Mouse (Mus musculus) embryonic facial prominence, embryonic 11.5 days (tissue): ENCODE measurements around the gene Esr2. TPM values are rescaled to one million over a fixed set of nuclear protein-coding genes. Genes with fewer than 3 reads are reported as not detected.

Experiments used
- ATAC-seq: fragments of 200-750 bp; cut with Nextera tagmentation; replicated peaks from 2 replicates; pipeline ENCODE4 v1.8.0; 2017; ENCODE audit warnings: low read depth; ENCODE audit not compliant: insufficient number of reproducible peaks, low FRiP score, low TSS enrichment
- DNase-seq: peaks from one replicate; pipeline ENCODE4 v3.0.0-alpha.2; 2015; ENCODE audit warnings: low spot score
- H3K27ac ChIP-seq: fragments of 300-500 bp; sonication (generic); replicated peaks from 2 replicates; pipeline ENCODE4 v1.5.1; 2014; ENCODE audit warnings: mild to moderate bottlenecking, low read depth, low read length, control low read depth
- H3K27me3 ChIP-seq: fragments of 300-500 bp; sonication (generic); 2 replicates; pipeline ENCODE4 v1.6.1; 2014; ENCODE audit warnings: mild to moderate bottlenecking, low read length, moderate library complexity, mixed read lengths; ENCODE audit not compliant: control insufficient read depth, insufficient read depth
- H3K36me3 ChIP-seq: fragments of 300-500 bp; sonication (generic); replicated peaks from 2 replicates; pipeline ENCODE4 v1.6.1; 2014; ENCODE audit warnings: low read depth, mild to moderate bottlenecking, low read length, moderate library complexity, mixed read lengths; ENCODE audit not compliant: control insufficient read depth, insufficient read depth
- H3K4me1 ChIP-seq: fragments of 300-500 bp; sonication (generic); 2 replicates; pipeline ENCODE4 v1.6.1; 2014; ENCODE audit warnings: low read length, mixed read lengths; ENCODE audit not compliant: control insufficient read depth, insufficient read depth
- H3K4me2 ChIP-seq: fragments of 300-500 bp; sonication (generic); 2 replicates; pipeline ENCODE4 v1.6.1; 2014; ENCODE audit warnings: low read depth, mild to moderate bottlenecking, control low read depth, low read length, moderate library complexity
- H3K4me3 ChIP-seq: fragments of 300-500 bp; sonication (generic); 2 replicates; pipeline ENCODE4 v1.5.1; 2014; ENCODE audit warnings: low read depth, low read length, control low read depth
- H3K9ac ChIP-seq: fragments of 300-500 bp; sonication (generic); replicated peaks from 2 replicates; pipeline ENCODE4 v1.6.1; 2014; ENCODE audit warnings: mild to moderate bottlenecking, control low read depth, low read length
- H3K9me3 ChIP-seq: fragments of 300-500 bp; sonication (generic); replicated peaks from 2 replicates; pipeline ENCODE4 v1.6.1; 2016; ENCODE audit warnings: mild to moderate bottlenecking, low read length, inconsistent platforms, mixed read lengths; ENCODE audit not compliant: control insufficient read depth
- WGBS: fragments of 180-500 bp; shearing (Covaris S2); extraction: QIAGEN DNeasy Blood & Tissue Kit; methylation state at CpG from one replicate; pipeline ENCODE4 v1.1.7; 2014; 5-methylcytosine and 5-hydroxymethylcytosine counted together
- polyA plus RNA-seq: library from polyadenylated mRNA; unstranded; fragments of >200 nt; fragmentation: Nextera tagmentation; extraction: Ambion mirVana; gene quantifications from 2 replicates; pipeline ENCODE4 v1.2.1, GENCODE M21; 2014

Esr2 gene
- polyA plus RNA-seq, 1 experiment from 2014 or later = 0.62 TPM

DNA sequence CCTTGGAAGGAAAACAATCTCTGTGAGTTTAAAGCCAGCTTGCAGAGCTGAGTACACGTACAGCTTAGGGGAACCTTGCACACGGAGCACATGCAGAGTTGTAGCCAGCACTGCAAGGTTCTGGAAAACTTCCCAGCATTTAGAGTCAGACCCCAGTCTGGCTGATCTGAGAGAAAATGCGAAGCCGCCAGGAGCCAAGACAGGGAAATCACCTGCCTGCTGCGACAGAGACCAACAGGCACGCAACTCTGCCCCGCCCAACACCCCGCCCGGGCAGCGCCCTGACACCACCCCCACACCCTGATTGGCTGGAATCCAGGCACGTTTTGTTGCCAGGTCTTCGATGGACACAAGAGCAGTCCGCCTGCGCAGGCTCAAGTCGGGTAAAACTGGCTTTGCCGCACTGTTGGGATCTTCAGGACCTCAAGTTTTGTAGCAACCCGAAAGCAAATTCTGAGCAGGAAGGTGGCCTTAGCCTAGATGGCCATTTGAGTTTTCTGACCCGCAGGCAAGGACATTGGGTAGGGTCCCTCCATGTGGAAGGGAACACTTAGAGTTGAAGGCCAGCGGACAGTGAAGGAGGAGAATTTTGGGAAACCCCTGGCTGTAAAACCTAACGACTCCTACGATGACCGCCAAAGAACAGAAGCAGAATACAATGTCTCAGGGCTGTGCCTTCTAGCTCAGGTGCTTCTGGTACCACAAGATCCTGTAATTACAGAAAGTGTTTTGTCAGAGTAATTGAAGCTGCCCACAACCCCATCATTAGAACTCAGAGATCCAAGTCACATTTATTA is 19.1 kb upstream of the Esr2 start:
- peak; percentile 89 for DNase-seq
- WGBS = under 1% methylated on average over 22 of the region's 22 CpGs
- H3K27ac ChIP-seq = no peak overlapping the region

DNA sequence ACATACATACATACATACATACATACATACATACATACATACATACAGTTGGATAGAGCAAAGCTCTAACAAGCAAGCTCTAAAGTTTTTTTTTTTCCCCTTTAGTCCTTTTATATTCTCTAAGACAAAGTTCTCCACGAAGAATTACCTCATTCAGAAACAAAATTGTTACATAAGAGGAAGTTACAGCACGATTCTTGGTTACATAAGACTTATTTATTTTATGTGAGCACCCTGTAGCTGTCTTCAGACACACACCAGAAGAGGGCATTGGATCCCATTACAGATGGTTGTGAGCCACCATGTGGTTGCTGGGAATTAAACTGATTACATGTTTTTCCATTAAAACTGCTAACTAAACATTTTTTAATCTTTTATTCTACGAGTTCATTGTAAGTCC is 17.5 kb upstream of the Esr2 start:
- no peaks in the 10 kb centered on the region for H3K9me3 ChIP-seq
- H3K4me3 ChIP-seq = no peak overlapping the region
- no peak overlapping the region for H3K9ac ChIP-seq
- ATAC-seq (no peak), DNase-seq (no peak)
- no peak overlapping the region for H3K4me2 ChIP-seq
- H3K27me3 ChIP-seq = no peaks in the 10 kb centered on the region
- H3K27ac ChIP-seq = no peak overlapping the region
- 75% methylated on average over 3 of the region's 3 CpGs for WGBS
- no peaks in the 10 kb centered on the region for H3K4me1 ChIP-seq
- H3K36me3 ChIP-seq = no peaks in the 10 kb centered on the region

More for the DNA sequence above, 19.1 kb upstream of the Esr2 start:
- H3K36me3 ChIP-seq = no peaks in the 10 kb centered on the region
- H3K4me2 ChIP-seq = peak overlapping the region; percentile 62
- peak overlapping the region; percentile 24 for H3K4me3 ChIP-seq
- no peaks in the 10 kb centered on the region for H3K4me1 ChIP-seq
- H3K9me3 ChIP-seq = no peaks in the 10 kb centered on the region
- H3K27me3 ChIP-seq = no peaks in the 10 kb centered on the region
- ATAC-seq = peak; percentile 90
- H3K9ac ChIP-seq = 0 out of 2 replicates have a peak overlapping the region, but pooled peaks have one; percentile 5

DNA sequence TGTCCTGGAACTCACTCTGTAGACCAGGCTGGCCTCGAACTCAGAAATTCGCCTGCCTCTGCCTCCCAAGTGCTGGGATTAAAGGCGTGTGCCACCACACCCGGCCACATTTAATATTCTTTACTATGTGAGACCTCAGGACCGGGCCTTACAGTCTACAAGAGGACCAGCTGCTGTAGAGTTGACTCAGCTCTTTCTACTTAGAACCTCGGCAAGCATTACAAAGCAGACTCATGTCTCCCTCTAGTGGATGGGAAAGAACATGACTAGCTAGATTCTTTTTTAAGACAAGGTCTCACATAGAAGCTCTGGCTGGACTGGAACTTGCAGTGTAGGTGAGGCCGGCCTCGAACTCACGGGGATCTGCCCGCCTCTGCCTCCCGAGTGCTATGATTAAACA is 13.9 kb upstream of the Esr2 start:
- ATAC-seq (no peak), DNase-seq (peak; percentile 87)
- Histone ChIP-seq H3K9ac (no peak overlapping the region), H3K27ac (no peak overlapping the region), H3K4me1 (no peaks in the 10 kb centered on the region), H3K36me3 (no peaks in the 10 kb centered on the region), H3K27me3 (no peaks in the 10 kb centered on the region), H3K4me3 (no peak overlapping the region), H3K9me3 (no peaks in the 10 kb centered on the region), H3K4me2 (no peak overlapping the region)
- 53% methylated on average over 11 of the region's 11 CpGs for whole genome bisulfite sequencing

DNA sequence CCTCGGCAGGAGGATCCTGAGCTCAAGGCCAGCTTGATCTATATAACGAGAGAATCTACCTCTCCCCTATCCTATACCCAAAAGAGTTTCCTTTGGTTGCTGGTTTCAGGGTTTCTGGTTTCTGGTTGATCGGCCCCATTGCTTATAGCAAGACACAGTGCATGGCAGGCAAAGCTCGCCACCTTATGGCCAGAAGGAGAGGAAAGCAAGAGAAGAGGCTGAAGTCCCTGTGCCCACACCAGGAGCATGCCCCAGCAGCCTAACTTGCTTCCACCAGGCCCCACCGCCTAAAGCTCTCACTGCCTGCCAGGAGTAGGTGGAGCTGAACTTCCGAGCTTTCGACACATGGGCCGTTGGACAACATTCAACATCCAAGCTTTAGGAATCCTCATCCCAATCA is 10.8 kb upstream of the Esr2 start:
- H3K9me3 ChIP-seq = no peaks in the 10 kb centered on the region
- no peak overlapping the region for H3K4me3 ChIP-seq
- H3K9ac ChIP-seq = no peak overlapping the region
- WGBS = 45% methylated on average over 8 of the region's 8 CpGs
- no peak overlapping the region for H3K27ac ChIP-seq
- H3K4me2 ChIP-seq = no peak overlapping the region
- no peaks in the 10 kb centered on the region for H3K27me3 ChIP-seq
- no peaks in the 10 kb centered on the region for H3K4me1 ChIP-seq
- H3K36me3 ChIP-seq = no peaks in the 10 kb centered on the region
- DNase-seq (peak; percentile 48), ATAC-seq (no peak)

DNA sequence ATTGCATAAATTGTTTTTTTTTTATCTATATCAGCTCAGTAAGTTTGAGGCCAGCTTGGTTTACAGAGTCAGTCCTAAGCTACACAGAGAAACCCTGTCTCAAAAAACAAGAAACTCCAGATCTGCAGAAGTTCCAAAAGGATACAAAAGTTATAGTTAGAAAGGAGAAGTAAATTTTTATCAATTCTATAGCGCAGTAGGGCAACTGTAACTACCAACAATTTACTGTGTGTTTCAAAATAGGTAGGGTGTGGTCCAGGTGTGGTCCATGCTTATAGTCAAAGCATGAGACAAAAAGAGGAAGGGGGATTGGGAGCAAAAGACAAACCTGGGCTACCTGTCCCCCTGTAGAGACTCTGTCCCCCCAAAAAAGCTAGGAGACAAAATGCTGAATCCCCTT is 9.4 kb upstream of the Esr2 start:
- H3K4me2 ChIP-seq = no peak overlapping the region
- no peaks in the 10 kb centered on the region for H3K9me3 ChIP-seq
- no peak overlapping the region for H3K9ac ChIP-seq
- no peaks in the 10 kb centered on the region for H3K27me3 ChIP-seq
- 88% methylated on average over 1 of the region's 1 CpGs for WGBS
- H3K4me1 ChIP-seq = no peaks in the 10 kb centered on the region
- H3K36me3 ChIP-seq = no peaks in the 10 kb centered on the region
- H3K27ac ChIP-seq = no peak overlapping the region
- H3K4me3 ChIP-seq = no peak overlapping the region
- ATAC-seq (no peak), DNase-seq (no peak)

DNA sequence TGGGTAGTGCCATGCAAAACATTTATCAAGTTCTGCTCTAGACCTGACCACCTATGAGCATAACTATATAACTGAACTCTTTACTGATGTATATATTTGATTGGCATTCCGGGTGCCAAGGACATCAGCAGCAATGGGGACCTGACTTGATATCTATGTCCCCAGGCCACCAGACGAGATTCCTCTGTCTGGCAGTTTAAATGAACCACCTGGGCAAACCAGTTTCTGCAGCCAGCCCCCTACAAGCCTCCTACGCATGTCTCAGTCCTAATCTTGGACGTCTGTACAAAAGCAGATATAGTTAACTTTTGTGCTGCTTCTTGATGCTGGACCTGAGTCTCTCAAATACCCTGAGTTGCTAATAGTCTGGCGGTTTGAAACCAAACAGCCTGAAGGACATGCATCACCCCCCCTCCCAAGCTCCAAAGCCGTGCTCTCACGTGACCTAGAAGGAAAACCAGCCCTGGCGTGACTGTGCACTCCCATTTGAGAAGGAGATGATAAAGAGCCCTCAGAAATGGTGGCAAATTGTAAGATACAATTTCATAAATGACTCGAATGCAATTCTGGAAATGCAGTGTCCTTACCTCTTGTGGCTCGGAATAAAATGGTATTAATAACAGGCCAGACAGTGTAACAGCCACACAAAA is 8.2 kb upstream of the Esr2 start:
- H3K4me1 ChIP-seq = no peaks in the 10 kb centered on the region
- WGBS = 69% methylated on average over 10 of the region's 10 CpGs
- ATAC-seq (no peak), DNase-seq (no peak)
- no peak overlapping the region for H3K27ac ChIP-seq
- no peak overlapping the region for H3K4me2 ChIP-seq
- no peaks in the 10 kb centered on the region for H3K36me3 ChIP-seq
- H3K27me3 ChIP-seq = no peaks in the 10 kb centered on the region
- H3K4me3 ChIP-seq = no peak overlapping the region
- no peak overlapping the region for H3K9ac ChIP-seq
- H3K9me3 ChIP-seq = no peaks in the 10 kb centered on the region

DNA sequence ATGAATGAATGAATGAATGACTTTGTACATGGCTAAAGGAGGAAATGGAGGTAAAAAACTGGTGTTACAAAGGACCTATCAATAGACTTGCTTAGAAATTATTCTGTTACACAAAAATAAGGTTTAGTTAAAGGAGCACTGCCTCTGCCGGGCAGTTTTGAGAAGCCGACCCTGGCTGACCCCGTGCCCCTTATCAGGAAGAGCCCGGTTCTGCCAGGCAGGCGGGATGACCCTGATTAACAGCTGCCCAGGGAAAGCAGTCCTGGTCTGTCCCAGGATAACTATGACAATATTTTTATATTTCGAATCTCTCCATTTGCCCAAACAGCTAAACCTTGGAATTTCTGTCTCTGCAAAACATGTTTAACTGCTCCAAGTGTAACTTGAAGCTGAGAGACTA is 7.2 kb upstream of the Esr2 start:
- no peak for DNase-seq
- H3K4me2 ChIP-seq = no peak overlapping the region
- no peak overlapping the region for H3K27ac ChIP-seq
- H3K36me3 ChIP-seq = no peaks in the 10 kb centered on the region
- ATAC-seq = no peak
- no peaks in the 10 kb centered on the region for H3K9me3 ChIP-seq
- no peaks in the 10 kb centered on the region for H3K4me1 ChIP-seq
- no peak overlapping the region for H3K4me3 ChIP-seq
- H3K27me3 ChIP-seq = no peaks in the 10 kb centered on the region
- no peak overlapping the region for H3K9ac ChIP-seq
- 51% methylated on average over 6 of the region's 6 CpGs for WGBS

DNA sequence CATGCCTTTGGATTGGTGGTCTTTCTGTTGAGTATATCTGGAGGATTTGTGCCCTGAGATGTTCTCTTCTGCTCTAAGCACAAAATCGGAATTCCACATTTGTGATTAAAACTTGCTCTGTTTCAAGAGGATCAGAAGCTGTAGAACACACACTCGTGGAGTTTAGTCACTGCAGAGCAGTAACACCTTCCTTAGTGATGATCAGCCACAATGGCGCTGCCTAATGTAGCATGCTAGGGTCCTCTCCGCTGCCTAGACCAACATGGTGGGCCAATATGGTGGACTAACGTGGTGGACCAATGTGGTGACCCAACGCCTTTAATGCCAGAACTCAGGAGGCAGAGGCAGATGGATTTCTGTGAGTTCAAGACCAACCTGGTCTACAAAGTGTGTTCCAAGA is 5.8 kb upstream of the Esr2 start:
- Histone ChIP-seq H3K4me1 (no peaks in the 10 kb centered on the region), H3K27me3 (no peaks in the 10 kb centered on the region), H3K9me3 (no peaks in the 10 kb centered on the region), H3K9ac (no peak overlapping the region), H3K36me3 (no peaks in the 10 kb centered on the region), H3K27ac (no peak overlapping the region), H3K4me3 (no peak overlapping the region), H3K4me2 (no peak overlapping the region)
- DNase-seq = no peak
- ATAC-seq = no peak
- WGBS = 87% methylated on average over 6 of the region's 6 CpGs
